Mouse (Mus musculus) liver, embryonic 11.5 days (tissue): ENCODE results near the gene Frmd5. TPM values are rescaled to one million over a fixed set of nuclear protein-coding genes. Genes with fewer than 3 reads are reported as not detected.

Experiments used
- ATAC-seq: fragments of 200-750 bp; cut with Nextera tagmentation; replicated peaks from 2 replicates; pipeline ENCODE4 v1.8.0; 2017; ENCODE audit warnings: moderate number of reproducible peaks, mild to moderate bottlenecking, moderate TSS enrichment, moderate library complexity; ENCODE audit not compliant: low FRiP score
- DNase-seq: peaks from one replicate; pipeline ENCODE4 v3.0.0-alpha.2; 2017; ENCODE audit warnings: low spot score
- H3K27ac ChIP-seq: fragments of 300-500 bp; sonication (generic); 2 replicates; pipeline ENCODE4 v1.5.1; 2014; ENCODE audit warnings: mild to moderate bottlenecking, low read depth, low read length, control low read depth
- H3K27me3 ChIP-seq: fragments of 300-500 bp; sonication (generic); replicated peaks from 2 replicates; pipeline ENCODE4 v1.6.1; 2014; ENCODE audit warnings: low read length, mixed read lengths; ENCODE audit not compliant: control insufficient read depth, insufficient read depth
- H3K36me3 ChIP-seq: fragments of 300-500 bp; sonication (generic); 2 replicates; pipeline ENCODE4 v1.6.1; 2014; ENCODE audit warnings: mild to moderate bottlenecking, low read length, moderate library complexity, mixed read lengths; ENCODE audit not compliant: control insufficient read depth, insufficient read depth
- H3K4me1 ChIP-seq: fragments of 300-500 bp; sonication (generic); replicated peaks from 2 replicates; pipeline ENCODE4 v1.6.1; 2014; ENCODE audit warnings: low read length, mixed read lengths; ENCODE audit not compliant: control insufficient read depth, insufficient read depth
- H3K4me2 ChIP-seq: fragments of 300-500 bp; sonication (generic); 2 replicates; pipeline ENCODE4 v1.6.1; 2014; ENCODE audit warnings: mild to moderate bottlenecking, control low read depth, moderate library complexity
- H3K4me3 ChIP-seq: fragments of 300-500 bp; sonication (generic); 2 replicates; pipeline ENCODE4 v1.5.1; 2014; ENCODE audit warnings: low read depth, low read length, control low read depth
- H3K9ac ChIP-seq: fragments of 300-500 bp; sonication (generic); 2 replicates; pipeline ENCODE4 v1.6.1; 2014; ENCODE audit warnings: low read depth, low read length, control low read depth
- H3K9me3 ChIP-seq: fragments of 300-500 bp; sonication (generic); 2 replicates; pipeline ENCODE4 v1.6.1; 2016; ENCODE audit warnings: low read length, inconsistent platforms, mixed read lengths; ENCODE audit not compliant: control insufficient read depth
- WGBS: fragments of 180-500 bp; shearing (Covaris S2); extraction: QIAGEN DNeasy Blood & Tissue Kit; methylation state at CpG from one replicate; pipeline ENCODE4 v1.1.7; 2014; 5-methylcytosine and 5-hydroxymethylcytosine counted together
- polyA plus RNA-seq: library from polyadenylated mRNA; unstranded; fragments of >200 nt; fragmentation: Nextera tagmentation; extraction: Ambion mirVana; gene quantifications from 2 replicates; pipeline ENCODE4 v1.2.1, GENCODE M21; 2014

Gene Frmd5
- polyA plus RNA-seq, 1 experiment from 2014 or later, result 0.96 TPM

DNA sequence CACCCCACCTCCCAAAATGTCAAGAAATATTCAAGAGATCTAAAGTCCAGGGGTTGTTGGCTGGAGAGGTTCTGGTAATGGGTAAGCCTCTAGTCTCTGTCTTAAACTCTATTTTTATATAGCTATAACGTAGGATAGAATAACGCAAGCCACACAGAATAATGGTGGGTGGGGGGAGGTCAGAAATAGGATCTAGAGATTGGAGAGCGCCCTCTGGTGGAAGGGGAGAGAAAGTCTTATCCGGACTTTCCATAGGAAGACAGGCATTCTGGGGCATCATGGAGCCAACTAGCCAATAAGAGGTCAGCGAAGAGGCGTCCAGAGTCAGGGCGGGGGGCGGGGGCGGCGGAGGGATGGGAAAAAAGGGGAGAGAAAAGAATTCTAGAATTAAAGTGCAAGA, 111.5 kb downstream of the Frmd5 start:
- no peak overlapping the region for H3K4me2 ChIP-seq
- H3K36me3 ChIP-seq, result no peaks in the 10 kb centered on the region
- WGBS, result 64% methylated on average over 10 of the region's 10 CpGs
- ATAC-seq (no peak), DNase-seq (no peak)
- H3K4me3 ChIP-seq, result no peak overlapping the region
- no peak overlapping the region for H3K27ac ChIP-seq
- no peaks in the 10 kb centered on the region for H3K27me3 ChIP-seq
- no peaks in the 10 kb centered on the region for H3K9me3 ChIP-seq
- no peak overlapping the region for H3K9ac ChIP-seq
- no peaks in the 10 kb centered on the region for H3K4me1 ChIP-seq

DNA sequence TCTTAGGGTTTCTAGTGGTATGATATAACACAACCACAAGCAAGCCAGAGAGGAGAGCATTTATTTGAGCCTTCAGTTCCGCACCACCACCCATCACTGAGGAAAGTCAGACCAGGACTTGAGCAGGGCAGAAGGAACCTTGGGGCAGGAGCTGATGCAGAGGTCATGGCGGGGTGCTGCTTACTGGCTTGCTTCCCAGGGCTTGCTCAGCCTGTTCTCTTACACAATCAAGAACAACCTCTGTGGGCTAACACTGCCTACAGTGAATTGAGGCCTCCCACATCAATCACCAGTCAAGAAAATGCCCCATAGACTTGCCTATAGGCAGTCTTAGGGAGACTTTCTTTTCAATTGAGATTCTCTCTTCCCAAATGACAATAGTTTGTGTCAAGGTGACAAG, 118.8 kb downstream of the Frmd5 start:
- no peak for DNase-seq
- no peak overlapping the region for H3K4me3 ChIP-seq
- 72% methylated on average over 2 of the region's 2 CpGs for WGBS

DNA sequence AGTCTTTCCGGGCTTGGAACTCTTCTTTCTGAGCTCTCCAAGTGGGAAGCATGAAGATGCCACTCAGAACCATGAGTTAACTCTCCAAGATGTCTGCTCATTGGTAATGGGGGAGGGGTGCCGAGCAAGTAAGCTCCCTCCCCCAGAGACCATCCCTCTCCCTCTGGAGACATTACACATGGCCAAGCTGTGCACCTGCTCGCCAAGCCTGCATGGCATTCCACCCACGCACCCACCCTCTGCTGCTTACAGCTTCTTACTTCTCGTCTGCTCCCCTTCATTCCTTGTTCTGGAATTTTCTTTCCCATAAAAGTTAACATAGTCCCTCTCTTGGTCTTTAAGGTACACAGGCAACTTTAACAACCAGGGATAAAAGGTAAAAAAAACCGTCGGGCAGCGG, 123.3 kb downstream of the Frmd5 start:
- Histone ChIP-seq H3K4me3 (no peak overlapping the region), H3K9me3 (no peaks in the 10 kb centered on the region), H3K4me2 (no peak overlapping the region), H3K9ac (no peak overlapping the region), H3K27me3 (no peaks in the 10 kb centered on the region), H3K36me3 (no peaks in the 10 kb centered on the region), H3K27ac (no peak overlapping the region), H3K4me1 (no peaks in the 10 kb centered on the region)
- WGBS, result 83% methylated on average over 8 of the region's 8 CpGs
- ATAC-seq (no peak), DNase-seq (no peak)

More for the DNA sequence above, 118.8 kb downstream of the Frmd5 start:
- H3K4me1 ChIP-seq, result no peaks in the 10 kb centered on the region
- no peak for ATAC-seq
- H3K9ac ChIP-seq, result no peak overlapping the region
- H3K27ac ChIP-seq, result no peak overlapping the region
- no peaks in the 10 kb centered on the region for H3K9me3 ChIP-seq
- no peaks in the 10 kb centered on the region for H3K36me3 ChIP-seq
- no peaks in the 10 kb centered on the region for H3K27me3 ChIP-seq
- no peak overlapping the region for H3K4me2 ChIP-seq

DNA sequence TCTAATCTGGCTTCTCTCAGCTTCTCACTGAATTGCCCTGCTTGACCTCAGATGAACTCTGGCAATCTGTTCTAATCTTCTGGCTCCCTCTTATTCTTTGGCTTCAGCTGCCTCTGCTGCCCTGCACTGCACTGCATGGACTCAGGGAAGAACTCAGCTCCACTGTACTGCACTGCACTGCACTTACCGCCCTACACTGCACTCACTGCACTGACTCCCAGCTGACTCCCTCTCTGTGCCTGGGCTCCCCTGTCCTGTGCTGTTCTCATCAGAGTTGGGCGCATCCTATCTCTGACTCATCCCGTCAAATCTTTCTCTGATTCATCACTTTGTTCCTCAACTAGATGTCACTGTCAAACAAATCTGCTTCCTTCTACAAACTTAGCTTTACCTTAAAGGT, 124.5 kb downstream of the Frmd5 start:
- no peak overlapping the region for H3K4me3 ChIP-seq
- DNase-seq, result no peak
- no peak overlapping the region for H3K9ac ChIP-seq
- no peak overlapping the region for H3K4me2 ChIP-seq
- no peaks in the 10 kb centered on the region for H3K4me1 ChIP-seq
- no peaks in the 10 kb centered on the region for H3K27me3 ChIP-seq
- H3K36me3 ChIP-seq, result no peaks in the 10 kb centered on the region
- no peak overlapping the region for H3K27ac ChIP-seq
- no peaks in the 10 kb centered on the region for H3K9me3 ChIP-seq
- 78% methylated on average over 3 of the region's 3 CpGs for WGBS
- no peak for ATAC-seq

DNA sequence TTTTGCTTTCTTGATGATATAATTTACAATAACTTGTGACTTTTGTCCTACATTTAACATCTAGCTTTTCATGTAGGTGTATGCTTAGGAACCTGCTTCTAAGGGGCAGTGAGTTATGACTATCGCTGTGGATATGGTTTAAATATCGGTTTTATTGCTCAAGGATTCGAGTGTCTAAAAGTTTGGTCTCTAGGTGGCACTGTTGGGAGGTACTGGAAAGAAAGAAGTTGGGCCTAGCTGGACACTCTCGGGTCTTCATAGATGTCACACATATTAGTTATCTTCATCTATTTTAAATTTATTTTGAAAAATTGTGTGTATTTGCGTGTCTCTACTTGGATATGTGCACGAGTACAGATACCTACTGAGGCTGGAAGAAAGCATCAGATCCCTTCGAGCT, 127.2 kb downstream of the Frmd5 start:
- no peaks in the 10 kb centered on the region for H3K36me3 ChIP-seq
- no peak overlapping the region for H3K4me3 ChIP-seq
- no peaks in the 10 kb centered on the region for H3K27me3 ChIP-seq
- ATAC-seq, result no peak
- no peak overlapping the region for H3K27ac ChIP-seq
- WGBS, result 70% methylated on average over 7 of the region's 7 CpGs
- H3K4me1 ChIP-seq, result no peaks in the 10 kb centered on the region
- H3K9ac ChIP-seq, result no peak overlapping the region
- no peak overlapping the region for H3K4me2 ChIP-seq
- no peaks in the 10 kb centered on the region for H3K9me3 ChIP-seq
- no peak for DNase-seq

DNA sequence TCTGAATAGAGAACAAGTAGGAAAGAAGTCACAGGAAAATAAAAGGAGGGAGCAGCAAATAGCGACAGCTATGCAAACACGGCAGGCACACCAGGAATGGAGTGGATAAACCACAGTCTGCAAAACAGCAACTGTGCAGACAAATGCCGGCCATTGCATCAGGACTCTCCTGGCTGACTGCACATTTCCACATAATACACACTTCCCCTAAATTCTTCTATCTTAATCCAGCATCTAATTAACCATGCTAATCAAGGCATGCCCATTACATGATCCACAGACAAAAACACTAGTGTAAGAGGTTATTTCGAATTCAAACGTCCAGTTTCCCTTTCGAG, 129.3 kb downstream of the Frmd5 start:
- DNase-seq, result no peak
- WGBS, result 74% methylated on average over 6 of the region's 6 CpGs
- no peak overlapping the region for H3K27ac ChIP-seq
- H3K27me3 ChIP-seq, result no peaks in the 10 kb centered on the region
- H3K4me2 ChIP-seq, result no peak overlapping the region
- no peak overlapping the region for H3K4me3 ChIP-seq
- no peak overlapping the region for H3K9ac ChIP-seq
- no peak for ATAC-seq
- H3K4me1 ChIP-seq, result no peaks in the 10 kb centered on the region
- H3K36me3 ChIP-seq, result no peaks in the 10 kb centered on the region
- no peaks in the 10 kb centered on the region for H3K9me3 ChIP-seq

DNA sequence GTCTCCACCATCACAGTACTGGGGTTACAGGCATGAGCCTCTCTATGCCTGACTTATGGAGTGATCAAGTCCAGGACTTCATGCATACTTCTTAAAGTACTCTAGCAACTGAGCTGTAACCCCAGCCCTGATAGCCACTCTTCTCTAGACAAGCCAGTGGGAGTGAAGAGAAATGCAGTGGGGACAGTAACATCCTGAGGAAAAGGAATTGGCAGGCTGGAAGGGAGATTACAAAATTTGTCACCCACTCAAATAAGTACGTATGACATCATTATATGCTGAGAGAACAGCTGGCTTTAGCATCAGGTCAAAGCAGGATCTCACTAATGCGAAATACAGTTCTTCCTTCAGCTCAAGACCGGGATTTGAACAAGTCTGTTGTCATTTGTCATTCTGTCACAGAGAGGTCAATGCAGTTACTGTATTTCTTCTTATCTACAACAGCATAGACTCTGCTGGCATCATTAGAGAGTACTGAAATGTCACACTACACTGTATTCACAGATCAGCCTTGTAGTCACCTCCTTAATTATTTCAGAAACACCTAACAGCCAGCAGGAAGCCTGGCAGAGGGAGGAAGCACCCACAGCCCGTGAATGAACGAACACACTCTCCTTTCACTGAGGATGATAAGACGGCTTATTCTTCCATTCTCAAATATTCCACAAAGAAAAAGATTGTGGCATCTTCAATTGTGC, 129.8 kb downstream of the Frmd5 start:
- H3K27ac ChIP-seq, result no peak overlapping the region
- H3K4me3 ChIP-seq, result no peak overlapping the region
- no peak overlapping the region for H3K4me2 ChIP-seq
- no peak overlapping the region for H3K9ac ChIP-seq
- WGBS, result 49% methylated on average over 6 of the region's 6 CpGs
- no peak for ATAC-seq
- no peaks in the 10 kb centered on the region for H3K9me3 ChIP-seq
- no peaks in the 10 kb centered on the region for H3K27me3 ChIP-seq
- no peaks in the 10 kb centered on the region for H3K36me3 ChIP-seq
- no peaks in the 10 kb centered on the region for H3K4me1 ChIP-seq
- no peak for DNase-seq

DNA sequence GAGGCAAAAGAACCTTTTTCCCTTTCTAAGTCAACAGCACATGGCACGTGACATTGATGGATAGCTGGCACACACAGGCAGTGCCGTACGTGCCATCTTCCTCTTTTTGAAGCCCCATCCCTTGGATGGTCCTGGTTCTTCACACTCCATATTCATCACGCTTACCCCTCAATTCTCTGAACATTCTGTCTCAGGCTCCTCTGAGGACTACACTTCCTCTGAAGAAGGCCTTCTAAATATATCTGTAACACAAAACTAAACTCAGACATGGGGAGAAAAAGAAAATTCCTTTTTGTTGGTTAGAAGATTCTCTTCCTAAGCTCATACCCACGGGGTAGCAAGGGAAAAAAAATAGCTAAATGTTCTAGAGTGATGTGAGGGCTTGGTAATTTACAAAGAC, 131.0 kb downstream of the Frmd5 start:
- Histone ChIP-seq H3K27me3 (no peaks in the 10 kb centered on the region), H3K4me1 (no peaks in the 10 kb centered on the region), H3K36me3 (no peaks in the 10 kb centered on the region), H3K27ac (no peak overlapping the region), H3K4me2 (no peak overlapping the region), H3K4me3 (no peak overlapping the region), H3K9me3 (no peaks in the 10 kb centered on the region), H3K9ac (no peak overlapping the region)
- WGBS, result 70% methylated on average over 5 of the region's 5 CpGs
- ATAC-seq (no peak), DNase-seq (no peak)

DNA sequence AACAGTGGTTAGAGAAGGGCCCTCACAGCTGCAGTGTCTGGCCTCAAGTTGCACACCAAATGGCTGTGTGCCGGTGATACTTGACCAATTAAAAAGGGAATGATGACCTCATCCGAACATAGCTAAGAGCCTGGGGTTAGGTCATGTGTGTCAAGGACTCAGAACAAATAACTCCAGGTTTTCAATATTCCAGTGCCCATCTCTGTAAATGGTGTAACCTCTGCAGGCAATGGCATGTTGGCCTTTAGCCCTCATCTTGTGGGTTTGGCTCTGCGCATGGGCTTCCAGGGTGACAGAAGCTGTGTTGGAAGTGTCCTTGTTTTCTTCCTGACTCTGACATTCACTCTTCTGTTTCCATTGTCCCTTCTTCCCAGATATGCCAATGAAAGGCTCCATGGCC, 131.8 kb downstream of the Frmd5 start:
- 89% methylated on average over 3 of the region's 3 CpGs for WGBS
- Histone ChIP-seq H3K27ac (no peak overlapping the region), H3K36me3 (no peaks in the 10 kb centered on the region), H3K4me2 (no peak overlapping the region), H3K4me3 (no peak overlapping the region), H3K9me3 (no peaks in the 10 kb centered on the region), H3K27me3 (no peaks in the 10 kb centered on the region), H3K9ac (no peak overlapping the region), H3K4me1 (no peaks in the 10 kb centered on the region)
- ATAC-seq (no peak), DNase-seq (no peak)
